Mouse (Mus musculus): ENCODE measurements at regions not wholly inside any gene's neighbourhood (a gene's known extent, or its start where the extent isn't known, plus 50 kb on each side); places are given as distances from the start of the nearest gene placed in this dataset.
A peak's percentile ranks its signal among the peaks of the same experiment; 100 is the strongest.

- DNase-seq (ENCODE audit: low spot score), result no peak
Observed at GRCm38 (mm10) chr2:148558365-148558764, 114.0 kb upstream of the Nxt1 start.

- DNase-seq (ENCODE audit: low spot score), result no peak
Observed at GRCm38 (mm10) chr2:148551207-148551606, 107.8 kb upstream of the Cd93 start.

- DNase-seq (ENCODE audit: low spot score), result no peak
Observed at GRCm38 (mm10) chr2:148549618-148550017, 106.3 kb upstream of the Cd93 start.

GRCm38 (mm10) chr2:148542340-148542739 is 99.0 kb upstream of the Cd93 start:
- DNase-seq (ENCODE audit: low spot score), result no peak

GRCm38 (mm10) chr2:148537914-148538510 is 94.6 kb upstream of the Cd93 start:
- DNase-seq (ENCODE audit: low spot score), result no peak

GRCm38 (mm10) chr2:148537251-148537650 is 93.9 kb upstream of the Cd93 start:
- no peak for DNase-seq (ENCODE audit: low spot score)

GRCm38 (mm10) chr2:148536608-148537007 is 93.2 kb upstream of the Cd93 start:
- no peak for DNase-seq (ENCODE audit: low spot score)

- peak; percentile 29 for DNase-seq (ENCODE audit: low spot score)
Observed at GRCm38 (mm10) chr2:148535562-148536180, 92.3 kb upstream of the Cd93 start.

GRCm38 (mm10) chr2:148532051-148532450 is 88.7 kb upstream of the Cd93 start:
- DNase-seq (ENCODE audit: low spot score), result no peak

GRCm38 (mm10) chr2:148530546-148530945 is 87.2 kb upstream of the Cd93 start:
- DNase-seq (ENCODE audit: low spot score), result no peak

- DNase-seq (ENCODE audit: low spot score), result no peak
Observed at GRCm38 (mm10) chr2:148529900-148530299, 86.5 kb upstream of the Cd93 start.

- no peak for DNase-seq (ENCODE audit: low spot score)
Observed at GRCm38 (mm10) chr2:148527755-148528154, 84.4 kb upstream of the Cd93 start.

GRCm38 (mm10) chr2:148525496-148525895 is 82.1 kb upstream of the Cd93 start:
- DNase-seq (ENCODE audit: low spot score), result no peak

GRCm38 (mm10) chr2:148523401-148523800 is 80.0 kb upstream of the Cd93 start:
- no peak for DNase-seq (ENCODE audit: low spot score)

GRCm38 (mm10) chr2:148522936-148523335 is 79.6 kb upstream of the Cd93 start:
- no peak for DNase-seq (ENCODE audit: low spot score)

GRCm38 (mm10) chr2:148521966-148522575 is 78.7 kb upstream of the Cd93 start:
- DNase-seq (ENCODE audit: low spot score), result no peak

- DNase-seq (ENCODE audit: low spot score), result no peak
Observed at GRCm38 (mm10) chr2:148520291-148520690, 76.9 kb upstream of the Cd93 start.

- no peak for DNase-seq (ENCODE audit: low spot score)
Observed at GRCm38 (mm10) chr2:148519689-148520290, 76.4 kb upstream of the Cd93 start.

GRCm38 (mm10) chr2:148517906-148518305 is 74.5 kb upstream of the Cd93 start:
- no peak for DNase-seq (ENCODE audit: low spot score)

- no peak for DNase-seq (ENCODE audit: low spot score)
Observed at GRCm38 (mm10) chr2:148510008-148510681, 66.8 kb upstream of the Cd93 start.

- DNase-seq (ENCODE audit: low spot score), result no peak
Observed at GRCm38 (mm10) chr2:148509357-148509756, 66.0 kb upstream of the Cd93 start.

GRCm38 (mm10) chr2:148507523-148507922 is 64.2 kb upstream of the Cd93 start:
- DNase-seq (ENCODE audit: low spot score), result no peak

GRCm38 (mm10) chr2:148506966-148507365 is 63.6 kb upstream of the Cd93 start:
- DNase-seq (ENCODE audit: low spot score), result no peak

Data from ovary, postnatal 14 days (tissue).